Mouse (Mus musculus) embryo, embryonic 9.5 days (tissue): Measurements from ENCODE around the gene Iqgap2.

Experiments used
- DNase-seq: peaks from one replicate; pipeline ENCODE4 v3.0.0-alpha.2; 2017; ENCODE audit errors: extremely low spot score

The Iqgap2 gene

DNA sequence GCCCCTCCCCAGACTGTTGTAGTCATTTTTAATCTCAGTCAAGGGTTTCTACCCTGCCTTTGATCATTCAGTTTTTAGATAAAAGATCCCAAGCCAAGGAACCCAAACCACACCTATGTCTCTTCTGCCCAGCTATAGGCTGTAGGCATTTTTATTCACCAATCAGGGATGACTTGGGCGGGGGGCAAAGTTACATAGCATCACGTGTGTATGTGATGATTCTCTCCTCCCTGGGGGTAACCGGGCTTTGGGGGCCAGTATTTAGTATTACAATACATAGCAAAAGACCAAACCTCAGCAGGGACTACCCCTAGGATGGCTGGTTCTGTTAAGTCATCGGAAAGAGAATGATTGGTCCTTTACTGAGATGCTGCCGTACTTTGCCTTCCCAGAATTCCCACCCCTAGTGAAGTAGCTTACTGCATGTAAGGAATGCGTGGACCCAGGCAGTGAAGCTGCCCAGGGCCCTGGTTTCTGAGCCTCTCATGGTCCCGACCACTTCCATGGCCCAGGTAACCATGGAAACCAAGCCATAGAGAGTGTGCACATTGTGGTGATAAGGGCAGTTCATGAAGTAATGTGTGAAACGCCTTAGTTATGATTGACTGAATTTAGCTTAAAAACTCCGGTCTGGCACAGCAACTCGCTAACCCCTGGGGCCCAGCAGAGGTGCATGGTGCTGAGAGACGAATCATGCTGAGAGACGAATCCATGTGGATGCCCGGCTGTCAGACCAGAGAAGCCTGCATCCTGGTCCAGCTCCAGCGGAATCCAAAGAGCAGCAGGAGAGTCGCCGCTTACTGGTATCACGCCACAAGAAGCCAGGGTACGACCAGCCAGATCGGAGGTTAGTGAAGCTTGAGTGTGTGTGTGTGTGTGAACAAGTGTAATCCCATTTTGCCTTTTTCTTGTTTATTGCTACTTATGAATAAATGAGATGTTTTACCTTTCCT lies 308.2 kb downstream of the Iqgap2 start:
- DNase-seq = no peak

DNA sequence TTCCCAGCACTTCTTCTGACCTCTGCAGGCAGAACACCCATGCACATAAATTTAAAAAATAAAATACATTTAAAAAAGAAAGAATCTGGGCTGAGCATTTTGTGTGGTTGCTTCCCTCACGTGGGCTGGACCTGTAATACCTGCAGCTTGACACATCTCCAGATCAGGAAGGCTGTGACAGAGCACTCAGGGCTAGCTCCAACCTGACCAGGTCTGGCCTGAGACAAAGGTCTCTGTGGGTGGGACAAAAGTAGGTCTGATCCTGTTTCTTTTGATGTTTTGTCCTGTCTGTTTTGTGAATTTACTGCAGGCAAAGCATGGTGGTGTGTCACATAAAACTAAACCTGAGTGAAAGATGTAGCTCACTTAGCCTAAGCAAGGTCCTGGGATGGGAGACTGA lies 309.9 kb downstream of the Iqgap2 start:
- no peak for DNase-seq

DNA sequence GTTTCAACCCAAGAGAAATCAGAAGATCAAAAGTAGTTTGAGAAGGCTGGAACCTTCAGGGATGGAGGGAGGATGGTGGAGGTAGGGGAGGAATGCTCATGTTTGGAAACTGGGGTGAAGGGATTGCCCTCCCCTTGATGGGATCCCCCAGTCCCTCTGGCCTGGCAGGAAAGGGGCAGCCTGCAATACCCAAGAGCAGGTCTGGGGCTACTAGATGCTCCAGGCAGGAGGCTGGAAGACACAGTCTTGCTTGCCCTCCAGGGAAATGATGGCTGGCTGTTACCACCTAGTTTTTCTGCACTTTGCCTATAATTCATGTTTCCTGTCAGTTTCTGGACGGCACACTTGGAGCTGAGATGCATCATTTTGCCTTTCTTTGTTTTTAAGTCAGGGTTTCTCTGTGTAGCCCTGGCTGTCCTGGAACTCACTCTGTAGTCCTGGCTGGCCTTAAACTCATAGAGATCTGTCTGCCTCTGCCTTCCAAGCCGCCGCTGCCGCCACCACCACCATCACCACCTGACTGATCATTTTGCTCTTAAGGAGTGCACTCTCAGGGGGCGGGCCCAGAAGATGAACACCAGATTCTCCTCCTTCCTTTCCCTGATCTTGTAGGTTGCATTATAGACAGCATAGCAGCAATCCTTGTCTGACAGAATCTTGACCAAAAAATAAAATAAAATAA lies 313.6 kb downstream of the Iqgap2 start:
- DNase-seq = no peak
